Mouse (Mus musculus) small intestine, adult 2 months (tissue): ENCODE data around the gene Palm. TPM values are rescaled to one million over a fixed set of nuclear protein-coding genes. Genes with fewer than 3 reads are reported as not detected.
A peak's percentile ranks its signal among the peaks of the same experiment; 100 is the strongest.

Experiments
- H3K27ac ChIP-seq: fragments of 200-500 bp; 2 replicates; pipeline ENCODE4 v1.5.1; 2012; ENCODE audit warnings: low read depth, low read length, control low read depth, inconsistent platforms; ENCODE audit not compliant: insufficient read depth
- H3K27me3 ChIP-seq: fragments of 200-500 bp; 2 replicates; pipeline ENCODE4 v1.6.1; 2012; ENCODE audit warnings: mild to moderate bottlenecking, moderate library complexity, low read length, inconsistent platforms; ENCODE audit not compliant: control insufficient read depth, insufficient read depth
- H3K36me3 ChIP-seq: fragments of 200-500 bp; 2 replicates; pipeline ENCODE4 v1.6.1; 2012; ENCODE audit warnings: mild to moderate bottlenecking, low read length, control low read depth, inconsistent platforms; ENCODE audit not compliant: control insufficient read depth, insufficient read depth
- H3K4me1 ChIP-seq: fragments of 200-500 bp; 2 replicates; pipeline ENCODE4 v1.6.1; 2012; ENCODE audit warnings: low read length, inconsistent platforms, mixed read lengths; ENCODE audit not compliant: control insufficient read depth, insufficient read depth, insufficient read length
- H3K4me3 ChIP-seq: fragments of 200-500 bp; 2 replicates; pipeline ENCODE4 v1.5.1; 2012; ENCODE audit warnings: low read depth, mild to moderate bottlenecking, control low read depth, inconsistent platforms, low read length, moderate library complexity
- CTCF ChIP-seq: fragments of 200-500 bp; IDR thresholded peaks from 2 replicates; pipeline ENCODE4 v1.5.1; 2012; ENCODE audit warnings: low read depth, mild to moderate bottlenecking, control low read depth, inconsistent platforms, low read length, moderate library complexity, mixed read lengths; ENCODE audit not compliant: insufficient replicate concordance, insufficient read length; ENCODE audit errors: extremely low read depth
- POLR2A ChIP-seq: fragments of 200-500 bp; IDR thresholded peaks from 2 replicates; pipeline ENCODE4 v1.6.1; 2012; ENCODE audit warnings: low read depth, mild to moderate bottlenecking, control low read depth, inconsistent platforms, low read length, moderate library complexity
- WGBS: fragments of 180-500 bp; shearing (Covaris S2); methylation state at CpG from one replicate; pipeline ENCODE4 v1.1.7; 2018; 5-methylcytosine and 5-hydroxymethylcytosine counted together
- polyA plus RNA-seq: library from polyadenylated mRNA; depleted of rRNA; stranded (reverse); fragments of >200 nt; gene quantifications from 2 replicates; pipeline ENCODE4 v1.2.3, GENCODE M21; 2012

Palm gene
- polyA plus RNA-seq, 1 experiment = 24.0 TPM

DNA sequence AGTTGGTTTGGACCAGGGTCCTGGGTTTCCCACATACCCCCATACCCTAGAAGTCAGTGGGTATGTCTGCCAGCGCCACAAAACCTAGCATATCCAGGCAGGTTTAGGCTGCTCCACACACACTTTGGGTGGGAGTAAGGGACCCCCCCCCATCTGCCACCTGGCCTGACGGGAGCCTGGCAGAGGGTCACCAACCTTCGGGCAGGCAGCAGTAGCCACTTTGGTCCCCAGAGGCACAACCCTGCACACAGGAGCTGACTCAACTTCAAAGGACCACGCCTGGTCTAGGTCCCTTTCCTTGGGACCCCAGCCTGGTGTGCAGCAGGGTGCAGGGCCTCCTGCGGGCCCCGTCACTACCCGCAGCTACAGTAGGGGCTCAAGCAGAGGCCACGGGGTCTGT lies 26.9 kb downstream of the Palm start:
- Histone ChIP-seq H3K4me3 (peak overlapping the region; percentile 86), H3K4me1 (peaks cover 39% of the 10 kb centered on the region), H3K36me3 (peaks cover 7% of the 10 kb centered on the region; the same call in 1 of the 2 replicates), H3K27ac (peak overlapping the region; percentile 71), H3K27me3 (no peaks in the 10 kb centered on the region)
- 43% methylated on average over 8 of the region's 8 CpGs for WGBS
- TF ChIP-seq POLR2A (no peak), CTCF (no peak)

GRCm38 (mm10) chr10:79820782-79821181 lies 27.4 kb downstream of the Palm start, which contains the start of gene Misp:
Gene Misp, plus strand, starts transcription at chr10:79820989.
- Histone ChIP-seq H3K27ac (peak within 1 kb of the TSS; percentile 98), H3K36me3 (peaks cover 11% of the 10 kb centered on the region), H3K27me3 (no peaks in the 10 kb centered on the region), H3K4me3 (peak within 1 kb of the TSS; percentile 86), H3K4me1 (peaks cover 41% of the 10 kb centered on the region)
- TF ChIP-seq POLR2A (peak; percentile 99), CTCF (peak; percentile 42; the same call in 1 of the 2 replicates)
- 22% methylated on average over 11 of the region's 11 CpGs for WGBS

GRCm38 (mm10) chr10:79821731-79822130 lies 28.4 kb downstream of the Palm start:
- peaks cover 21% of the 10 kb centered on the region for H3K36me3 ChIP-seq
- no peaks in the 10 kb centered on the region for H3K27me3 ChIP-seq
- peaks cover 40% of the 10 kb centered on the region for H3K4me1 ChIP-seq
- WGBS = 29% methylated on average over 12 of the region's 12 CpGs
- peak overlapping the region; percentile 98 for H3K27ac ChIP-seq
- TF ChIP-seq CTCF (no peak), POLR2A (no peak)
- peak overlapping the region; percentile 86 for H3K4me3 ChIP-seq

DNA sequence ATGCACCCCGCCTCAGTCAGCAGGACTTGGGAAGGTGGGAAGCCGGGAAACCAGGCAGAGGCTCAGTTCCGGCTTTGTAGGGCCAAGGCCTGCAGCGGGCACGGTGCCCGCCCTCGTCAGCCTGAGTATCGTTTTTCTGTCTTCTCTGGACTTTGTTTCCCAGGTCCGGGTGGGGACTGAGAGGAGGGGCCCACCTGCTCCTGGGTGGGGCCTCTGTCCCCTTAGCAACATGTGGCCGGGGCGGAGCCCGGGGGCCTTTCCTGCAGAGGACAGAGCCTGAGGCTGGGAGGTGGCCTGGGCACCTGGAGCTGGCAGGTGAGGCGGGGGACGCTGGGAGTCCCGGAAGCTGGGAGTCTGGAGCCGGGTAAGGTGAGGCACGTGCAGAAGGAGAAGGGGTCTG lies 29.0 kb downstream of the Palm start:
- TF ChIP-seq POLR2A (peak; percentile 90), CTCF (no peak)
- H3K36me3 ChIP-seq = peaks cover 27% of the 10 kb centered on the region
- no peaks in the 10 kb centered on the region for H3K27me3 ChIP-seq
- peak overlapping the region; percentile 86 for H3K4me3 ChIP-seq
- H3K27ac ChIP-seq = peak overlapping the region; percentile 99
- H3K4me1 ChIP-seq = peaks cover 41% of the 10 kb centered on the region
- WGBS = 17% methylated on average over 17 of the region's 17 CpGs

GRCm38 (mm10) chr10:79823011-79823410 lies 29.6 kb downstream of the Palm start:
- H3K27ac ChIP-seq = peak overlapping the region; percentile 99
- H3K27me3 ChIP-seq = no peaks in the 10 kb centered on the region
- H3K4me3 ChIP-seq = peak overlapping the region; percentile 70
- TF ChIP-seq CTCF (no peak), POLR2A (peak; percentile 63; the same call in 1 of the 2 replicates)
- peaks cover 33% of the 10 kb centered on the region for H3K36me3 ChIP-seq
- WGBS = 16% methylated on average over 6 of the region's 6 CpGs
- peaks cover 43% of the 10 kb centered on the region for H3K4me1 ChIP-seq

GRCm38 (mm10) chr10:79824413-79824812 lies 31.0 kb downstream of the Palm start:
- Histone ChIP-seq H3K27me3 (no peaks in the 10 kb centered on the region), H3K27ac (peak overlapping the region; percentile 99), H3K4me1 (peaks cover 35% of the 10 kb centered on the region), H3K4me3 (peak overlapping the region; percentile 70), H3K36me3 (peaks cover 47% of the 10 kb centered on the region)
- WGBS = 8% methylated on average over 6 of the region's 6 CpGs
- no peak for TF ChIP-seq CTCF
- no peak for TF ChIP-seq POLR2A

GRCm38 (mm10) chr10:79831583-79831982 lies 38.2 kb downstream of the Palm start:
- Histone ChIP-seq H3K4me3 (no peak overlapping the region), H3K27me3 (no peaks in the 10 kb centered on the region), H3K27ac (no peak overlapping the region), H3K4me1 (peaks cover 29% of the 10 kb centered on the region), H3K36me3 (peaks cover 55% of the 10 kb centered on the region)
- no peak for TF ChIP-seq CTCF
- no peak for TF ChIP-seq POLR2A
- 80% methylated on average over 3 of the region's 3 CpGs for WGBS
